Mouse (Mus musculus): Measurements from ENCODE around the gene Prrt4.
"Not testable (repeated sequence)": the region's sequence is repeated elsewhere in the genome, so short reads cannot be mapped to it uniquely, and the experiment has no call there.

The Prrt4 gene

GRCm38 (mm10) chr6:29198309-29199222 lies 19.2 kb upstream of the Prrt4 start:
- DNase-seq (ENCODE audit: low spot score), result peak; percentile 92

GRCm38 (mm10) chr6:29195846-29196698 lies 16.7 kb upstream of the Prrt4 start:
- no peak for DNase-seq (ENCODE audit: low spot score)

GRCm38 (mm10) chr6:29195146-29195545 lies 15.8 kb upstream of the Prrt4 start:
- DNase-seq (ENCODE audit: low spot score), result no peak

- DNase-seq (ENCODE audit: low spot score), result peak; percentile 73
These were observed 14.8 kb upstream of the Prrt4 start for GRCm38 (mm10) chr6:29193961-29194750.

- DNase-seq (ENCODE audit: low spot score), result no peak
These were observed 8.6 kb upstream of the Prrt4 start for GRCm38 (mm10) chr6:29187936-29188335.

GRCm38 (mm10) chr6:29179843-29180242 lies 459 bp upstream of the Prrt4 start:
- DNase-seq (ENCODE audit: low spot score), result no peak

GRCm38 (mm10) chr6:29177901-29178879 lies 1.2 kb downstream of the Prrt4 start:
- DNase-seq (ENCODE audit: low spot score), result no peak

GRCm38 (mm10) chr6:29175113-29175512 lies 4.3 kb downstream of the Prrt4 start:
- DNase-seq (ENCODE audit: low spot score), result no peak

- no peak for DNase-seq (ENCODE audit: low spot score)
These were observed 5.0 kb downstream of the Prrt4 start for GRCm38 (mm10) chr6:29174368-29174767.

- DNase-seq (ENCODE audit: low spot score), result peak; percentile 75
These were observed 8.4 kb downstream of the Prrt4 start for GRCm38 (mm10) chr6:29170952-29171388.

GRCm38 (mm10) chr6:29170063-29170921 lies 9.1 kb downstream of the Prrt4 start:
- no peak for DNase-seq (ENCODE audit: low spot score)

GRCm38 (mm10) chr6:29169675-29170062 lies 9.7 kb downstream of the Prrt4 start:
- no peak for DNase-seq (ENCODE audit: low spot score)

- DNase-seq (ENCODE audit: low spot score), result no peak
These were observed 10.5 kb downstream of the Prrt4 start for GRCm38 (mm10) chr6:29168871-29169270.

GRCm38 (mm10) chr6:29166196-29166595 lies 13.2 kb downstream of the Prrt4 start:
- peak; percentile 65 for DNase-seq (ENCODE audit: low spot score)

GRCm38 (mm10) chr6:29164314-29165244 lies 14.8 kb downstream of the Prrt4 start, which contains the start of gene Rbm28:
Gene Rbm28 (minus strand): TSS chr6:29165006.
- DNase-seq (ENCODE audit: low spot score), result peak; percentile 89

GRCm38 (mm10) chr6:29161291-29161690 lies 18.1 kb downstream of the Prrt4 start:
- DNase-seq (ENCODE audit: low spot score), result not testable (repeated sequence)

GRCm38 (mm10) chr6:29160786-29161185 lies 18.6 kb downstream of the Prrt4 start:
- DNase-seq (ENCODE audit: low spot score), result no peak

- no peak for DNase-seq (ENCODE audit: low spot score)
These were observed 23.1 kb downstream of the Prrt4 start for GRCm38 (mm10) chr6:29156326-29156725.

GRCm38 (mm10) chr6:29150001-29150400 lies 29.4 kb downstream of the Prrt4 start:
- DNase-seq (ENCODE audit: low spot score), result no peak
